Mouse (Mus musculus) spleen, postnatal 14 days (tissue): ENCODE results near the gene Rnf114.

Experiments used
- DNase-seq, 2 experiments: peaks; one replicate each; pipeline ENCODE4 v3.0.0; 2021 to 2022; ENCODE audit warnings: low spot score in 2 of 2

Rnf114 gene

DNA sequence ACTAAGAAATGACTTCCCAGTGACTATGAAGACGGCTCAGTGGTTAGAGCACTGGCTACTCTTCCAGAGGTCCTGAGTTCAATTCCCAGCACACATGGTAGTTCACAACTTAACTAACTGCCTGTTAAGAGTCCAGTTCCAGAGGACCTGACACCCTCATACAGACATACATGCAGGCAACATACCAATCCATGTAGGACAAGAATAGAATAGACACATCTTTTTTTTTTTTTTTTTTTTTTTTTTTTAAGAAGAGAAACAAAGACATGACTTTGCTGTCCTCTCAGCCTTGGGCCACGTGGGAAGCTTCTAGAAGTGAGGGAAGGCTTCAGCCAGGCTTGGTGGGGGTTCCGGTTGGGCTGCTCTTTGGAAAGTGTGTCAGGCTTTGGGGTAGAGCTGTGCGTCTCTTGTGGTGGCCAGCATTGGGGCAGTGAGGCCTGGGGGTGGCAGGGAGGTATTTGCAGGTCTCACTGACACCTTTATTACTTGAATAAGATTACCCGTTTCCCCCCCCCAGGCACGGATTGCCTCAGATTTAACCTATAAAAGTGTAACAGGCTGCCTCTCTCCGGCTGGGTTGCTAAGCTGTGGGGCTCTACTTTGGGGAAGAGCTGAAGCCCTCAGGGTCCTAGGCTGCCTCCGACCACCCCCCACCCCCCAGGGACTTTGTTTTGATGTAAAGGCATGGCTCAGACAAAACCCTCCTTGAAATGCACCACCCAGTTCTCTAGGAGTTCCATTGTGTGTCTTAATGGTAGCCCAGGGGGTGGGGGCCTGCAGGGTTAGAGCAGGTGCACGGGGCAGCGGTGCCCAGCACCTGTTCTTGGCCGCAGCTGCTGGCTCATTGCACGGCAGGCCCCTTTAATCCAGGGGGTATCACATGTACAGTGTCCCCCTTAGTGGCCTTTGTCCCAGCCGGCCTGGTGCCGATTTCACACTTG is 47.4 kb downstream of the Rnf114 start:
- no peak for DNase-seq

GRCm38 (mm10) chr2:167540477-167541110 is 48.1 kb downstream of the Rnf114 start:
- no peak for DNase-seq

DNA sequence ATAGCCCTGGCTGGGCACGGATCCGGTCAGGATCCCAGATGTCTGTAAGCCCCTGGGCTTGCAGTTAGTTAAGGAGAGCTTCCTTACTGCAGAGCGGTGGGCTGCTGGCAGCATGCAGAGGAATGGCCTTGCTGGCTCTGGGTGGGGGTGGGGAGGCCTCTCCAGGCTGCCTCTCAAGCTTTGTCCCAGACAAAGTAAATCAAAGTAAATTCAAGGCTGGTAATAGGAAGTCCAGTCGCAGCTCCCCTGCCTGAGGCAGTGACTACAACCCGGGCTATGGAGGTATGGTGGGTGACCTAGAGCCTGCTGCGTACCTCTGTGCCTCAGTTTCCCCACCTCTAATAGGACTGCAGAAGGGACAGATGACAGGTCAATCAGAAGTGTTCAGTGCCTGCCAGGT is 48.9 kb downstream of the Rnf114 start:
- DNase-seq, result no peak

DNA sequence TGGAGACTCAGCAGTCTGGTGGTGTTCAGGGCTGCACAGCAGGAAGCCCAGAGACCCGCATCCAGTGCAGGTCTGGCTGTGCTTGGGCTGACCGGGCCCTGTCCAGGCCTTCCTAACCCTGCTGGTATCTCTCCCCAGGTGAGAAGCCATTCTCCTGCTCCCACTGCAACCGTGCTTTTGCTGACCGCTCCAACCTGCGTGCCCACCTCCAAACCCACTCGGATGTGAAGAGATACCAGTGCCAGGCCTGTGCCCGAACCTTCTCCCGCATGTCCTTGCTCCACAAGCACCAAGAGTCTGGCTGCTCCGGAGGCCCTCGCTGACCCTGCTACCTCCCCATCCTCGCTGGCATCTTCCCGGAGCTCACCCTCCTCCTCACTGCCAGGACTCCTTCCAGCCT is 49.3 kb downstream of the Rnf114 start:
- DNase-seq, result no peak

- DNase-seq, result no peak
Observed at GRCm38 (mm10) chr2:167542361-167542760, 49.9 kb downstream of the Rnf114 start.

GRCm38 (mm10) chr2:167543121-167544003 is 50.9 kb downstream of the Rnf114 start:
- DNase-seq, result no peak

DNA sequence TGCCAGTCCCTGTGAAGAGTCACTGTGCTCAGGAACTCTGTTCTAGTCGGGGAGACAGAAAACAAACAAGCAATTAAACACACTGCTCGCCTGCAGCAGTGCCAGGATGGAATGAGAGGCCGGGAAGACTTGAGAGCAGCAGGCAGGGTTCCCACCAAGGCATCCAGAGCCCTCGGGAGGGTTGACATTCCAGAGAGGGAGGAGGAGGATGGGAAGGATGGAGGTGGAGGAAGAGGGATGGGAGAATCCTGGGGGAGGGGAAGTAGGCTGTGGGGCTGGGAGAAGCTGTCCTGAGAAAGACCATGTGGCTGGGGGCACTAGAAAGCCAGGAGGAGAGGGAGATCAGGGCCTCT is 51.5 kb downstream of the Rnf114 start:
- no peak for DNase-seq

DNA sequence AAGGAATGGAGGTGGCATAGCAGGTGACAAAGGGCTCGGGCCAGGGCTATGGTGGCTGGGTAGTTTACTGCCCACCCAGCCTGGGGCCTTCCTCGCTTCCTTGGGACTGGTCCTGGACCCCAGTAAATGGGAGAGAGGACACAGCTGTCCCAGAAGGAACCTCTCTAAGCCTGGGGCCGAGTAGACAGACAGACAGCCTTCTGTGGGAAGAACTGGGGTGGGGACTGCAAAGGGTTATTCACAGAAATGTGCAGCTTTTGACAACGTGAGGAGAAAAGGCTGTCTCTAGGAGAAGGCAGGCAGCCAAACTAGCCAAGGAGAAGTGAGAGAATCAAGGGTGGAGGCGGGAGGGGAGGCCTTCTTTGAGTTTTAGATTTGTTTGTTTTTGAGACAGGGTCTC is 52.0 kb downstream of the Rnf114 start:
- DNase-seq, result no peak

DNA sequence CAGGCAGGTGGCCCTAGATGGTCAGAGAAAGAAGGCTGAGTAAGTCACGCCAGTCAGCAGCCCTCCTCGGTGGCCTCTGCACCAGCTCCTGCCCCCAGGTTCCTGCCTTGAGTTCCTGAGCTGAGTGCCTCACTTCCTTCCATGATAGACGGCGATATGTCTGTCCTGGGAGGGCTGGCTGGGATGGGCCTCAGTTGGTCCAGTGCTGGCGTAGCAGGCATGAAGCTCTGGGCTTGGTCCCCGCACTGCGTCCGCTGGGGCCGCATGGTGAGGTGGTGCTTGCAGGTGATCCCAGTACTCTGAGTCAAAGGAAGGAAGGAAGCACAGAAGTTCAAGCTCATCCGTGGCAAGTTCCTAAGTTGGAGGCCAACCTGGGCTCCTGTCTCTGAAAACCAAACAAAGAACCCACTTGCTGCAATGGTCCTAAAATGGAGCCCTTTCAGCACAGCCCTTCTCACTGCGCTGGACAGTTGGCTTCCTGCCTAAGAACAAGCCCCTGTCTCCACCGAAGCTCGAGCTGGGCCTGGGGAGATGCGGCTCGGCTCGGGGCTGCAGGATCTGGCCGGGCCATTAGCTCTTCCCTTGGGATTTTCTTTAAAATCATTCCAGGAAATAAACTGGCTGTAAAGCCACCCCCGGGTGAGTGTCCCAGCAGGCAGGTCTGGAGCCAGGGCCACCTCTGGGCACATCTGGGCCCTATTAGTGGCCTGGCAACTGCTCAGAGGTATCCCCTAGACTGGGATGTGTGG is 54.2 kb downstream of the Rnf114 start:
- DNase-seq, result no peak

GRCm38 (mm10) chr2:167547444-167547843 is 55.0 kb downstream of the Rnf114 start:
- no peak for DNase-seq

GRCm38 (mm10) chr2:167548961-167549360 is 56.5 kb downstream of the Rnf114 start:
- DNase-seq, result no peak

DNA sequence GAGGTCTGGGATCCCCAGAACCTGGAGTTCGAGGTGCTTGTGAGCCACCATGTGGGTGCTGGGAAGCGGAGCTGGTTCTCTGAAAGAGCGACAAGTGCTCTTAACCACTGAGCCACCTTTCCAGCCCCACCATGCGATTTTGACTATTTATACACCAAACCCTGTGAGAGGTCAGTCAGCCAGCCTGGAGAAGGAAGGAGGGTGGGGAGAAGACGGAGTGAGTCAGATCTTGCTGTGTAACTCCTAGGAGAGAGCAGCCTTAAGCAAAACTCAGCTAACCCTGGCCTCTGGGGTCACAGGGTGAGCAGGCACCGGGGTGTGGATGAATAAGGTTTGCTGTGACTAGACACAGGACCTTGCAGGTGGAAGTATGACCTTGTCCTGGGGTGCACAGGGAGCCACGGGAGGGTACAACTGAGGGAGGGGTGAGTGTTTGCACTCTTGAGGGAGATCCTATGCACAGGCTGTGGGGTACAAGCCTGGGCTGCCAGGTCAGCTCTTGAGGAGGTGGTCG is 58.0 kb downstream of the Rnf114 start:
- no peak for DNase-seq

- no peak for DNase-seq
Observed at GRCm38 (mm10) chr2:167551342-167551920, 59.0 kb downstream of the Rnf114 start.

DNA sequence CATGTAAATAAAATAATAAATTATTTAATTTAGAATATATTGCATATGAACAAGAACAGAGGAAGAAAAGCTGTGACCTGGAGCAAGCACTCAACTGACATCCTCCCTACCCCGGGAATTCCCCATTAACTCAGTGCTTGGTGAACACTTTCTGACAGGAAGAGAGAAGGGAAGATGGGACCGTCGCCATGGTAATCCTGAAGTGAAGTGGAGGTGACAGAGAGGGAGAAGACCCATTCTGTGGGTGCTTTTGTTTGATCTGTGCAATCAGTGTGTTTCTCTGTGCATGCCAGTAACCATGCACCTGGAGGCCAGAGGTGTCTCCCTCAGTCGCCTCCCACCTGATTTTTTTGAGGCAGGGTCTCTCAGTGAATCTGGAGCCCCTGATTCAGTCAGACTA is 59.8 kb downstream of the Rnf114 start:
- DNase-seq, result no peak

- no peak for DNase-seq
Observed at GRCm38 (mm10) chr2:167552927-167553402, 60.5 kb downstream of the Rnf114 start.

GRCm38 (mm10) chr2:167555766-167556165 is 63.3 kb downstream of the Rnf114 start:
- no peak for DNase-seq

DNA sequence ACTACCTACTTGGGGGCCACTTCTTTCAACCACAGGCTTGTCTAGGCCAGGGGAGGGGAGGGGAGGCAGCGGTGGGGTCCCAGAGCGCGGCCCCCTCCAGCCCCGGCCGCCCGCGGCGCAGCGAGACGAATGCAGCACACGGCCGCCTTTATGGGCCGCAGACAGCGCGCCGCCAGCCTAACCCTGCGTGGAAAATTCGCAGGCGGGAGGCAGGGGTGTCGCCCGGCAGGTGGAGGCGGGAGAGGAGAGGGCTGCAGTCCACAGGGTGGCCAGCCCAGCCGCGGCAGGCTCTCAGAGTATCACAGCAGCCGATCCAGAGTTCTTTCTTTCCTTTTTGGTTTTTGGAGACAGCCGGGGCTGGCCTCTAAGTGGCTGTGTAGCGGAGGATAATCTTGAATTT is 67.0 kb downstream of the Rnf114 start:
- DNase-seq, result no peak

- DNase-seq, result no peak
Observed at GRCm38 (mm10) chr2:167562101-167562500, 69.7 kb downstream of the Rnf114 start.

DNA sequence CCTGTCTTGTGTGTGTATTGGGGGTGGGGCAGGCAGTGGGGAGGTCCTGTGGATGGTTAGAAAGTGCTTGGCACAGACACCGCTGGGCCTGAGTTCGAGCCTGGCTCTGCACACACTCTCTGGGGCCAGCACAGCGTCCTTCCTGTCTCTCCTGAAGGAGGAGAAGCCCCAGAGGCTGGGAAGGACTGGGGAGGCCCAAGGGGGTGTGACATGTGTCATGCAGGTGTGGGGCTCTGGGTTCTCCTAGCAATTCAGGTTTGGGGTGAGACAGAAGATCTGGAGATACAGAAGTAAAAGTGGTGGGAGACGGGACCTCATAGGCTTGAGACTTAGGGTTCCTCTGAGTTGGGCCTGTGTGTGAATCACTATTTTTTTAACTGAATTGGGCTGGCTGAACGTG is 70.6 kb downstream of the Rnf114 start:
- no peak for DNase-seq

DNA sequence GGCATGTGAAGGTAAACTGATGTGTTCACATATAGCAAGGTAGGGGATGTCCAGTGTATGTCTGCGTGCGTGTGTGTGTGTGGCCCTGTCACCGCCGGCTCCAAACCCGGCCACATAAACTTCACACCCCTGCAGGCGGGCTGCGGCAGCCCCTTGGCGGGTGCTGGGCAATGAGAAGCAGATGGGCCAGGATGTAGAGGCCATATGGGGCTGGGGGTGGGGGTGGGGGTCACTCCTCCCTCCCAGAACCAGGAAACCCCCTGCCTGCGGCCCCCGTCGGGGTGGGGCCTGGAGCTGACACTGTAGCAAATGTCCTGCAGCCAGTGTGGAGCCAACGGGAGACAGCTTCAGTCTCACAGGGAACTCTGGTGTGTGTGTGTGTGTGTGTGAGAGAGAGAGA is 71.3 kb downstream of the Rnf114 start:
- no peak for DNase-seq
